Mouse (Mus musculus): ENCODE data around the gene Dcps. TPM values are rescaled to one million over a fixed set of nuclear protein-coding genes. Genes with fewer than 3 reads are reported as not detected.
"Not testable (repeated sequence)": the region's sequence is repeated elsewhere in the genome, so short reads cannot be mapped to it uniquely, and the experiment has no call there.

Gene Dcps
- polyA plus RNA-seq, 1 experiment from 2014 or later = 73.4 TPM

- ATAC-seq; H3K36me3 ChIP-seq (ENCODE audit: control insufficient read depth, insufficient read depth, low read length); H3K9me3 ChIP-seq (replicated peaks; ENCODE audit: control insufficient read depth, low read length, poor library complexity, severe bottlenecking); H3K27ac ChIP-seq (ENCODE audit: low read length); H3K27me3 ChIP-seq (ENCODE audit: control insufficient read depth, insufficient read depth, low read depth, low read length); H3K4me2 ChIP-seq (ENCODE audit: low read length); H3K9ac ChIP-seq (ENCODE audit: low read depth, low read length); H3K4me3 ChIP-seq (ENCODE audit: low read depth, low read length); H3K4me1 ChIP-seq (ENCODE audit: control insufficient read depth, insufficient read depth, low read length): not testable (repeated sequence)
- 96% methylated on average over 13 of the region's 14 CpGs for WGBS
Observed at GRCm38 (mm10) chr9:35147261-35147660, 28.6 kb downstream of the Dcps start.

DNA sequence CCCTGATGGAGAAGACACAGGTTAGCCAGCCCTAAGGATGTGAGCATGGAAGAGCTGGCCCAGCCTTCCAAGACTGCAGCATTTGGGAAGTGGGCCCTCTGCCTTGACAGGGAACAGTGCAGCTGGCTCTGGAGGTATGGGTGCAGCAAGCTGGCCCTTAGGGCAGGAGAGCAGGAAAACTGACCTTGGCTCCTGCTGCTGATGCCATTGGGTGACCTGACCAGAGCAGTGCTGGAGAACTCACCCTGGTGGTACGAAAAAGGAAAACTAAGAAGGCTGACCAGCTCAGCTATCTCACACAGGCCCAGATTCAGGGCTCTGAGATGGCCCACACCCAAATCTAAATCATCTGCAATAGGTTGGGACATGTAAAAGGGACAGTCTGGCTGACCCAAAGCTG is 30.0 kb downstream of the Dcps start:
- no peak overlapping the region for H3K27ac ChIP-seq (ENCODE audit: low read length)
- no peak for ATAC-seq
- no peaks in the 10 kb centered on the region for H3K4me1 ChIP-seq (ENCODE audit: control insufficient read depth, insufficient read depth, low read length)
- no peak overlapping the region for H3K4me3 ChIP-seq (ENCODE audit: low read depth, low read length)
- no peak overlapping the region for H3K4me2 ChIP-seq (ENCODE audit: low read length)
- no peak overlapping the region for H3K9ac ChIP-seq (ENCODE audit: low read depth, low read length)
- 82% methylated on average over 1 of the region's 1 CpGs for WGBS
- H3K9me3 ChIP-seq (replicated peaks; ENCODE audit: control insufficient read depth, low read length, poor library complexity, severe bottlenecking) = no peaks in the 10 kb centered on the region
- H3K27me3 ChIP-seq (ENCODE audit: control insufficient read depth, insufficient read depth, low read depth, low read length) = no peaks in the 10 kb centered on the region
- H3K36me3 ChIP-seq (ENCODE audit: control insufficient read depth, insufficient read depth, low read length) = no peaks in the 10 kb centered on the region

- no peak overlapping the region for H3K4me3 ChIP-seq (ENCODE audit: low read depth, low read length)
- no peak for ATAC-seq
- no peaks in the 10 kb centered on the region for H3K4me1 ChIP-seq (ENCODE audit: control insufficient read depth, insufficient read depth, low read length)
- no peak overlapping the region for H3K4me2 ChIP-seq (ENCODE audit: low read length)
- 93% methylated on average over 9 of the region's 9 CpGs for WGBS
- no peaks in the 10 kb centered on the region for H3K27me3 ChIP-seq (ENCODE audit: control insufficient read depth, insufficient read depth, low read depth, low read length)
- H3K9me3 ChIP-seq (replicated peaks; ENCODE audit: control insufficient read depth, low read length, poor library complexity, severe bottlenecking) = no peaks in the 10 kb centered on the region
- H3K27ac ChIP-seq (ENCODE audit: low read length) = no peak overlapping the region
- no peaks in the 10 kb centered on the region for H3K36me3 ChIP-seq (ENCODE audit: control insufficient read depth, insufficient read depth, low read length)
- no peak overlapping the region for H3K9ac ChIP-seq (ENCODE audit: low read depth, low read length)
Observed at GRCm38 (mm10) chr9:35145118-35145517, 30.7 kb downstream of the Dcps start.

DNA sequence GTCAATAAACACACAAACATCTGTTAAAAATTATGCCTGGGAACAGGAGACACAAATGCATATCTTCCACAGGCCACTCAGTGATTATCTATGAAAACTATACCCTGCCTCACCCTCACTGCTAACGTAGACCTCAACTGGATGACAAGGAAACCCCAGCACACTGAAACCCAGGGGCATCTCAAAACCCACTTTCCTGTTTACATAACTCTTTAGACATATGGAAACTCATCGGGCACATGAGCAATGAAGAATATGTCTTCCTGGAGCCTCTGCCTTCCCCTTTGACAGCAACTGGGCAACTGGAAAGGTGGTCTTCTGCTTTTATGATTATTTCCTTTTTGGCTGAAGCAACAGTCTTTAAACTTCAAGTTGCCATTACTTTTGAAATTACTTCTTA is 33.6 kb downstream of the Dcps start:
- Histone ChIP-seq H3K9ac (ENCODE audit: low read depth, low read length) (no peak overlapping the region), H3K4me1 (ENCODE audit: control insufficient read depth, insufficient read depth, low read length) (no peaks in the 10 kb centered on the region), H3K36me3 (ENCODE audit: control insufficient read depth, insufficient read depth, low read length) (no peaks in the 10 kb centered on the region), H3K4me3 (ENCODE audit: low read depth, low read length) (no peak overlapping the region), H3K27ac (ENCODE audit: low read length) (no peak overlapping the region), H3K9me3 (replicated peaks; ENCODE audit: control insufficient read depth, low read length, poor library complexity, severe bottlenecking) (no peaks in the 10 kb centered on the region), H3K4me2 (ENCODE audit: low read length) (no peak overlapping the region), H3K27me3 (ENCODE audit: control insufficient read depth, insufficient read depth, low read depth, low read length) (no peaks in the 10 kb centered on the region)
- ATAC-seq = no peak
- 88% methylated on average over 2 of the region's 2 CpGs for WGBS

DNA sequence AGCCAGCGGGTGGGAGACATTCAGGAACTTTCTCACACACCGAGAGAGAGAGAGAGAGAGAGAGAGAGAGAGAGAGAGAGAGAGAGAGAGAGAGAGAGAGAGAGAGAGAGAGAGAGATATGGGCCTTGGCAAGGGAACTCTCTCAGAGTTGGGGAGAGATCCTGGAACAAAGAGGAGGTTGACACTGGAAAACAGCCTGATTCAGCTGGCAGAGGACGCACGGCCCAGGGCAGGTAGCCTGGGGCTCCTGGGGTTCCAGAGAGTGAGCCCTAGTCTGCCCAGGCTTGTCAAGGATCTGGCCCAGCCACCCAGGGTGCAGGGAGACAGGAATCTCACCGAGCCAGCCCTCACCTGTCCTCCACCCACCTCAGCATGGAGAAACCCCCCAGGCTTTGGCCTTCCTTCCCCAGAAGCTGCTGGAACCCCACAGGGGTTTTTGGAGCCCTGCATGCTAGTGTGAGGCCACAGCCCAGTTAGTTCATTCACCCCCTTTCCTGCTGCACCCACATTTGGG is 36.6 kb downstream of the Dcps start:
- H3K9me3 ChIP-seq (replicated peaks; ENCODE audit: control insufficient read depth, low read length, poor library complexity, severe bottlenecking) = no peaks in the 10 kb centered on the region
- no peak overlapping the region for H3K4me3 ChIP-seq (ENCODE audit: low read depth, low read length)
- ATAC-seq = no peak
- no peak overlapping the region for H3K9ac ChIP-seq (ENCODE audit: low read depth, low read length)
- no peak overlapping the region for H3K4me2 ChIP-seq (ENCODE audit: low read length)
- 87% methylated on average over 5 of the region's 5 CpGs for WGBS
- no peak overlapping the region for H3K27ac ChIP-seq (ENCODE audit: low read length)
- H3K36me3 ChIP-seq (ENCODE audit: control insufficient read depth, insufficient read depth, low read length) = no peaks in the 10 kb centered on the region; the same call in 1 of the 2 replicates
- H3K27me3 ChIP-seq (ENCODE audit: control insufficient read depth, insufficient read depth, low read depth, low read length) = no peaks in the 10 kb centered on the region
- H3K4me1 ChIP-seq (ENCODE audit: control insufficient read depth, insufficient read depth, low read length) = no peaks in the 10 kb centered on the region; the same call in 1 of the 2 replicates

DNA sequence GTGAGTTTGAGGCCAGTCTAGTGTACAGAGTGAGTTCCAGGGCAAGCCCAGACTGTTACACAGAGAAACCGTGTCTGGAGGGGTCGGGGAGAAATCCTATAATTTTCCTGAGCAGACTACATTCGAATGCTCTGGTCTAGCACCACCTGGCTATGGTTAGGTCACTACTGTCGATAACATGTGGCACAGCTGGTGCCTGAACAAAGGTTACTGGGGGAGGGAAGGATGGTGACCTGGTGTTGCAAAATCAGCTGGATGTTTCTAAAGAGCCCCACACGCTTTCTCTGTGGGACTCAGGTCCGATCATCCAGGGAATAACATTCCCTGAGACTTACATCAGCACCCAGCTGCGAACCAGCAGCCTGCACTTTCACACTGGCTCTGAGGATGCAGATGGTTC is 37.8 kb downstream of the Dcps start:
- Histone ChIP-seq H3K4me2 (ENCODE audit: low read length) (no peak overlapping the region), H3K27ac (ENCODE audit: low read length) (no peak overlapping the region), H3K9ac (ENCODE audit: low read depth, low read length) (no peak overlapping the region), H3K9me3 (replicated peaks; ENCODE audit: control insufficient read depth, low read length, poor library complexity, severe bottlenecking) (no peaks in the 10 kb centered on the region), H3K36me3 (ENCODE audit: control insufficient read depth, insufficient read depth, low read length) (no peaks in the 10 kb centered on the region; the same call in 1 of the 2 replicates), H3K27me3 (ENCODE audit: control insufficient read depth, insufficient read depth, low read depth, low read length) (no peaks in the 10 kb centered on the region), H3K4me3 (ENCODE audit: low read depth, low read length) (no peak overlapping the region), H3K4me1 (ENCODE audit: control insufficient read depth, insufficient read depth, low read length) (no peaks in the 10 kb centered on the region; the same call in 1 of the 2 replicates)
- 83% methylated on average over 7 of the region's 7 CpGs for WGBS
- no peak for ATAC-seq

- 64% methylated on average over 6 of the region's 6 CpGs for WGBS
- ATAC-seq = no peak
Observed at GRCm38 (mm10) chr9:35135575-35135974, 40.3 kb downstream of the Dcps start.

GRCm38 (mm10) chr9:35131637-35132397 is 44.0 kb downstream of the Dcps start:
- Histone ChIP-seq H3K4me1 (ENCODE audit: control insufficient read depth, insufficient read depth, low read length) (no peaks in the 10 kb centered on the region; the same call in 1 of the 2 replicates), H3K4me3 (ENCODE audit: low read depth, low read length) (no peak overlapping the region), H3K9me3 (replicated peaks; ENCODE audit: control insufficient read depth, low read length, poor library complexity, severe bottlenecking) (no peaks in the 10 kb centered on the region), H3K27me3 (ENCODE audit: control insufficient read depth, insufficient read depth, low read depth, low read length) (no peaks in the 10 kb centered on the region), H3K27ac (ENCODE audit: low read length) (no peak overlapping the region), H3K4me2 (ENCODE audit: low read length) (no peak overlapping the region), H3K36me3 (ENCODE audit: control insufficient read depth, insufficient read depth, low read length) (peaks cover 5% of the 10 kb centered on the region; the same call in 1 of the 2 replicates), H3K9ac (ENCODE audit: low read depth, low read length) (no peak overlapping the region)
- ATAC-seq = no peak; the same call in 1 of the 2 replicates
- 84% methylated on average over 16 of the region's 16 CpGs for WGBS

More at GRCm38 (mm10) chr9:35135575-35135974, 40.3 kb downstream of the Dcps start:
- Histone ChIP-seq H3K27me3 (ENCODE audit: control insufficient read depth, insufficient read depth, low read depth, low read length) (no peaks in the 10 kb centered on the region), H3K4me1 (ENCODE audit: control insufficient read depth, insufficient read depth, low read length) (no peaks in the 10 kb centered on the region; the same call in 1 of the 2 replicates), H3K9ac (ENCODE audit: low read depth, low read length) (no peak overlapping the region), H3K36me3 (ENCODE audit: control insufficient read depth, insufficient read depth, low read length) (no peaks in the 10 kb centered on the region; the same call in 1 of the 2 replicates), H3K9me3 (replicated peaks; ENCODE audit: control insufficient read depth, low read length, poor library complexity, severe bottlenecking) (no peaks in the 10 kb centered on the region), H3K4me3 (ENCODE audit: low read depth, low read length) (no peak overlapping the region), H3K27ac (ENCODE audit: low read length) (no peak overlapping the region), H3K4me2 (ENCODE audit: low read length) (no peak overlapping the region)

DNA sequence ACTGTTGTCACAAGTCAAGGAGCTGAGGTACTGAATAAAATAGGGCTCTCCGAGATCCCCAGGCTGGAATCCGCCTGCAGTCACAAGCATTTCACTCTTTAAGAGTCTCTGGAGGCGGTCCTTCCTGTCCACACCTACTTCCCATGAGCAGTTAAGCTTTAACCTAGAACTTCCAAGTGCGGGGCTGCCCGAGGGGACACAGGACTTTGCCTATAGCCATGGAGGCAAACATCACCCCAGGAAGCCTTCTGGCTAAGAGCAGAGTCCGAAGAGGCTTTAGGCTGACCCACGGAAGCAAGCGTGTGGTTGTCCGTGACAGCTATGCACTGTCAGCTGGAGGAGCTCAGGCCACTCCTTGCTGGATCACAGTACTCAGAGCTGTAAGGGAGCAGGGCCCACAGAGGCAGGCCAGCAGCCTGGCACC is 46.9 kb downstream of the Dcps start:
- no peak overlapping the region for H3K9ac ChIP-seq (ENCODE audit: low read depth, low read length)

More for the DNA sequence above, 46.9 kb downstream of the Dcps start:
- no peaks in the 10 kb centered on the region for H3K4me1 ChIP-seq (ENCODE audit: control insufficient read depth, insufficient read depth, low read length)
- no peak overlapping the region for H3K27ac ChIP-seq (ENCODE audit: low read length)
- H3K4me3 ChIP-seq (ENCODE audit: low read depth, low read length) = no peak overlapping the region
- ATAC-seq = no peak
- H3K36me3 ChIP-seq (ENCODE audit: control insufficient read depth, insufficient read depth, low read length) = peaks cover 12% of the 10 kb centered on the region; the same call in 1 of the 2 replicates
- no peaks in the 10 kb centered on the region for H3K27me3 ChIP-seq (ENCODE audit: control insufficient read depth, insufficient read depth, low read depth, low read length)
- no peak overlapping the region for H3K4me2 ChIP-seq (ENCODE audit: low read length)
- WGBS = 91% methylated on average over 9 of the region's 9 CpGs
- no peaks in the 10 kb centered on the region for H3K9me3 ChIP-seq (replicated peaks; ENCODE audit: control insufficient read depth, low read length, poor library complexity, severe bottlenecking)

Measured in midbrain, embryonic 16.5 days (tissue).